Mouse (Mus musculus) macrophage (primary cell): ENCODE data around the gene Zyg11b. TPM values are rescaled to one million over a fixed set of nuclear protein-coding genes. Genes with fewer than 3 reads are reported as not detected.

ENCODE experiments used
- H3K27ac ChIP-seq: fragments of 350-480 bp; formaldehyde crosslinking; 2 replicates; pipeline ENCODE4 v1.9.0; 2021
- H3K36me3 ChIP-seq: fragments of 350-480 bp; formaldehyde crosslinking; 2 replicates; pipeline ENCODE4 v1.9.0; 2021; ENCODE audit errors: inconsistent target
- H3K4me3 ChIP-seq: fragments of 350-480 bp; formaldehyde crosslinking; 2 replicates; pipeline ENCODE4 v1.9.0; 2021; ENCODE audit errors: inconsistent target
- H3K79me2 ChIP-seq: fragments of 350-480 bp; formaldehyde crosslinking; 2 replicates; pipeline ENCODE4 v1.9.0; 2021; ENCODE audit errors: inconsistent target
- WGBS: methylation state at CpG from one replicate; pipeline ENCODE4 v1.1.7; 2026; ENCODE audit warnings: inconsistent platforms; ENCODE audit not compliant: missing documents; 5-methylcytosine and 5-hydroxymethylcytosine counted together
- polyA plus RNA-seq: library from polyadenylated mRNA; stranded (reverse); fragments of 250-400 nt; gene quantifications from 3 replicates; pipeline ENCODE4 v1.2.4, GENCODE M21; 2018; ENCODE audit warnings: inconsistent platforms
- total RNA-seq, 78 experiments: library from RNA; depleted of rRNA; stranded (reverse); fragments of 250-400 nt; gene quantifications; 1 replicate in 9 of 78; 2 replicates in 24 of 78; 3 replicates in 43 of 78; 4 replicates in 2 of 78; pipeline ENCODE4 v1.2.4; 2018; ENCODE audit warnings: inconsistent platforms in 56 of 78

Zyg11b gene
- total RNA-seq (2018; cell fraction: chromatin; rRNA removed) = 10 to 100 TPM in 22 of 26 experiments, 1 to 10 TPM in 4; 4.2 to 36.7 (median 23.0) TPM
- 10 to 100 TPM; 10.8 to 24.7 (median 20.3) TPM for total RNA-seq (2018; cell fraction: cytosol; rRNA removed)
- 10 to 100 TPM in 23 of 26 experiments, 1 to 10 TPM in 3; 7.2 to 35.3 (median 22.4) TPM for total RNA-seq (2018; cell fraction: nucleus; rRNA removed)
- polyA plus RNA-seq = 12.8 to 14.9 TPM (median 13.4 TPM) in 3 replicates

DNA sequence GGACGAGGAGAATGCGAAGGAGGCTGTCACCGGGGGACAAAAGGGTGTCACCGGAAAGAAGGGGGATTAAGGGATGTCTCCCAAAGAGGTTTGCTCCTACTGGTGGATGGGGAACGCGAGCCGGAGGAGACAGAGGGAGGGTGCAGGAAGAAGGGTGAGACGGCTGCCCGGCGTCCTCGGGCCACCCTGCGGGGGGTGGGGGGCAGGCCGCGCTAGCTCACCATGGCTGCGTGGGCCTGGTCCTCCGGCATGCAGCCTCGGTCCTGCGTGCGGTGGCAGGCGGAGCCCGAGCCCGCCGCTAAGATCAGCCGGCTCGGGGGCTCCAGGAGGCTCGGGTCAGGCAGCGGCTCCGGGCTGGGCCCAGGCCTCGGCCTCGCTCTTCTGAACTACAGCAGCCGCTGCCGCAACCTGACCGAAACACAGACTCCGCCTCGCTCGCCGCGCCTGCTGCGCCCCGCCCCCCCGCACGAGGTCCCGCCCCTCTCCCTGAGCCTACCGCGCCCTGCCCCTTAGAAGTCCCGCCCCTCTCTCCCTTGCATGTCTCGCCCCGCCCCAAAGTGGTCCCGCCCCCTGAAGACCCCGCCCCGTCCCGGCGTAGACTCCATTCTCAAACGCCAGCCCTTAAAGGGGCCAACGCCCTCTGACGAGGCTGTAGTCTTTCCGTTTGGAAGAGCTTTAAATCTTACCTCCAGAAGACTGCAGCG, at the start of gene Zyg11b:
Gene Zyg11b, minus strand, starts transcription at position 427 of the 704 bp plus-strand sequence.
- no peaks in the 10 kb centered on the region for H3K36me3 ChIP-seq
- under 1% methylated on average over 54 of the region's 58 CpGs for whole genome bisulfite sequencing
- H3K79me2 ChIP-seq = peaks cover 48% of the 10 kb centered on the region
- H3K4me3 ChIP-seq = peak within 1 kb of the TSS; percentile 79
- H3K27ac ChIP-seq = peak within 1 kb of the TSS; percentile 39

DNA sequence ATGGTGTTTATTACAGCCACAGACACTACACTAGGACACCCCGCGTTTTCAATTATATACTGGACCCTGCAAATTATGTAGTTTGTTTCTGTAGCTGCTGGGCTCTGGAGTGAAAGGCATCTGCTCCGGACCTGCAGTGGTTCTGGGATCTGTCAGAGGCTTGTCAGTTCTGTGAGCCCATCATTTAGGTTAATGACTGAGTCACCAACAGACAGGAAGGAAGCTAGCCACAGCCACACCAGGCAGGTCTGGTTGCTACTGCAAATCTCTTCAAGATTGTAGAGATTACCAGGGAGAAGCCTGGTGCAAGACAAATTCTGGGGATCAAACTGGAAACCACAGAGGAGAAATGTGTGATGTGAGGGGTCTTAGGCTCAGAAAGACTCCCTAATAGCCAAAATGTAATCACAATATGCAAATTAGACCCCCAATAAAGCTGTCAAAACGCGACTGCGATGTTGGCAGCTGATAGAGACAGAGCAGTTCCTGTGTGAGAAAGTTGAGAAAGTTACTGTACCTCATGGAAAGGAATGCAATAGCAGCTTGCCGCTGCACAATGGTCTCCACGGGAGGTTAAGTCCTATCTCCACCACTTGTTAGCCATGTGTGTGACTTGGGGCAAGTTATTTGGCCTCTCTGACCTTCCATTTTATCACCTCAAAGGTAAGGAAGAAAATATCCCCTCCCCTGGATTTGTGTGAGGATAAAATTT, 49.1 kb upstream of the Zyg11b start:
- 30% methylated on average over 8 of the region's 8 CpGs for WGBS
- Histone ChIP-seq H3K27ac (no peak overlapping the region), H3K79me2 (no peaks in the 10 kb centered on the region), H3K4me3 (no peak overlapping the region), H3K36me3 (no peaks in the 10 kb centered on the region)

DNA sequence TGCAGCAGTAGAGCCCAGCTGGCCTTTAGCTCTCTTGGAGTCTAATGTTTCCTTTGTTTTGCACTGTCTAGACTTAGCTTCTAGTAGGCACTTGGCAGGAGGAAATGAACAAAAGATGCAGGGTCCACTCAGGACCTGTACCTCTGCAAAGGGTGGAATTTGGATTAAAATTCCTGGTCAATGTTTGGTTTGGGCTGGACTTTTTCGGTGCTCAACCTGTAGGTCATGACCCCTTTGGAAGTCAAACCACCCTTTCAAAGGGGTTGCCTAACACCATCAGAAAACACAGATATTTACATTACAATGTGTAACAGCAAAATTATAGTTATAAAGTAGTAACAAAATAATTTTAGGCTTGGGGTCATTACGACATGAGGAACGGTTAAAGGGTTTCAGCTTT, 48.2 kb upstream of the Zyg11b start:
- WGBS = 91% methylated on average over 3 of the region's 3 CpGs
- H3K79me2 ChIP-seq = no peaks in the 10 kb centered on the region
- H3K36me3 ChIP-seq = no peaks in the 10 kb centered on the region
- H3K4me3 ChIP-seq = no peak overlapping the region
- no peak overlapping the region for H3K27ac ChIP-seq

DNA sequence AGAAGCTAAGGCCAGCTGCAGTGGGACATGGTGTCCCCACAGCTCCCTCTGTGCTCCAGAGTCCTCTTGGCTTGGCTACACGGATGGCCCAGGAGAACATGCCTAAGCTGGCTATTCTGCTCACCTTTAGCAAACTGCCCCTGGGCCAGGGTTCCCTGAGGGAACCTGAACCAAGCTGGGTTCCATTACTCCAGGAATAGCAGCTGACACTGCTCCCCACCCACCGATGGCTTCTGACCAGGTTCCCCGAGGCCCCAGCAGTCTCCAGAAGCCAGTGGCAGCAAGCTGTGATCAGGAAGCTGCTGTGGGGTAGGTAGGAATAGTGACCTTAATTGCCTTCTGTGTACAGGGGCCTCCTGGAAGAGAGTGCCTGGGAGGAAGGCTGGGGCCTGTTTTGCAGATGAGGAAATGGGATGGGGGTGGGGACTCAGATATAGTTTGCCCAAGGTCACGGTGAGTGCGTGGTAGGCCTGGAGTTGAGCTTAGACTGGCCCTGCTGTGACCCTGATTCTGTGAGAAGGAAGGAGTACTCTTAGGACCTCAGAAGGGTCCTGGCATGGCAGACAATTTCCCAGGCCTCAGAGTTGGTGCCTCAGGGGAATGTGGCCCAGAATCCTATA, 47.5 kb upstream of the Zyg11b start:
- H3K27ac ChIP-seq = no peak overlapping the region
- 51% methylated on average over 5 of the region's 5 CpGs for WGBS
- H3K79me2 ChIP-seq = no peaks in the 10 kb centered on the region
- no peak overlapping the region for H3K4me3 ChIP-seq
- H3K36me3 ChIP-seq = no peaks in the 10 kb centered on the region

DNA sequence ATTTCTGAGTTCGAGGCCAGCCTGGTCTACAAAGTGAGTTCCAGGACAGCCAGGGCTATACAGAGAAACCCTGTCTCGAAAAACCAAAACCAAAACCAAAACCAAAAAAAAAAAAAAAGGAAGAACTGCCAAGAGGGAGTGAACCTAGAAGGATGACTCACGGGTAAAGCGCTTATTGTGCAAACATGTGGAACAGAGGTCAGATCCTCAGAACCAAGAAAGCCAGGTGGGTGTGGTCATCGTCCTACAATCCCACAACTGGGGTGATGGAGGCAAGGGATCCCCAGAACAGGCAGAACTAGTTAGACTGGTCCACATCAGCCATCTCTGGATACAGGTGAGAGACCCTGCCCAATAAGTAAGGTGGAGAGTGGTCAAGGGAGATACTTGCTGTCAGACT, 46.2 kb upstream of the Zyg11b start:
- WGBS = 0% methylated on average over 2 of the region's 5 CpGs
- no peaks in the 10 kb centered on the region for H3K79me2 ChIP-seq
- peak overlapping the region; percentile 37 for H3K27ac ChIP-seq
- no peaks in the 10 kb centered on the region for H3K36me3 ChIP-seq
- H3K4me3 ChIP-seq = no peak overlapping the region

DNA sequence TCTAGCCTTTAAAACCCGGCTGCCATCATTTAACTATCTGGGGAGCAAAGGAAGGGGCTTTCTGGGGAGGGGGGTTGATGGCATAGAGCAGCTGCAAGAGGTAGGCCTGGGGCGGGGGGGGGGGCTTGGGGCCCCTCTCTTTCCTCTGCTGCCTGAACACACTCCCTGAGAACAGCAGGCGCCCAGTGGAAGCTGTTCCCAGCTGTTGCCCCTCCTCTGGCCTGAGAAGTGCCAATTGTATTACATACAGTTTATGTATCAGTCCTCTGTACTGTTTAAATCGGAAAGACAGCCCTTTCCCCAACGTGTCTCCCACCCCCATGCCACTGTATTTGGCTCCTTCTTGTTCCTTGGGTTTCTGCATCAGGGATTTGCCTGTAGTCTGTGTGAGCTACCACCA, 44.9 kb upstream of the Zyg11b start:
- no peak overlapping the region for H3K27ac ChIP-seq
- no peaks in the 10 kb centered on the region for H3K36me3 ChIP-seq
- H3K4me3 ChIP-seq = no peak overlapping the region
- no peaks in the 10 kb centered on the region for H3K79me2 ChIP-seq
- 90% methylated on average over 5 of the region's 5 CpGs for WGBS

DNA sequence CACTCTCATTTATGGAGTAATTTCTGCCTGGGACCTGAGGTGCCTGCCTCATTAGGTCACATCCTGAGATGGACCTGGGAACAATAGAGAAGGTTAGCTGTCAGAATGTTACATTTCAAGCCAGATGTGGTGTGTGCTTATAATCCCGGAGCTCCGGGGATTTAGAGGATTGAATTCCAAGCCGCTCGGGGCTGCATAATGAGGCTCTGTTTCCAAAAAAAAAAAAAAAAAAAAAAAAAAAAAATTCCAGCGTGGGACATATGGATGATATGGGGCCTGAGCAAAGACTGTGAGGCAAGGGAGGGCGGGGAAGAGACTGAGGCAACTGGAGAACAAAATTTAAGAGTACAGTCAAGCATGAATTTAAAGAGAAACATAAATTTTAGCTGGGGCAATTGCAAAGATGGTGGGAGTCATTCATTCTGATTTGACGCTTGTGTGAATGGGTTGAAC, 43.8 kb upstream of the Zyg11b start:
- Histone ChIP-seq H3K36me3 (no peaks in the 10 kb centered on the region), H3K79me2 (no peaks in the 10 kb centered on the region), H3K27ac (no peak overlapping the region), H3K4me3 (no peak overlapping the region)
- 83% methylated on average over 7 of the region's 7 CpGs for WGBS

DNA sequence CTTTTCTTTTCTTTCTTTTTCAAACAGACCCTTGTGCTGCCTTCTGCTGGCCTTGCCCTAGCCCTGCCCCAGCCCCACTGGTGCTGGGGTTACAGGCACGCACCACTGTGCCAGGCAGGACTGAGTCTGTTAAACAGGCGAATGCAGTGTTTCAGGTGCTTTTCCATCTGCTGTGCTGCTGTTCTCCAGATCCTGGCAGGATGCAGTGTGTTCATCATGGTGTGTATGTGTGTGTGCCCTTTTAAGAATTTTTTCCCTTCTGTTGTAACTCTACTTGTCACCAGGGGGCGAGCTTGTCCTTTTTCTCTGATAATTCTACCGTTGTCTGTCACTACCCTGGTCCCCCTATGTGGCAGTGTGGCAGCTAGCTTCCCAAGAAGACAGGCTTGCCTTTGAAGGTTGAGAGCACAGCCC, 38.4 kb upstream of the Zyg11b start:
- 50% methylated on average over 4 of the region's 4 CpGs for WGBS
- Histone ChIP-seq H3K4me3 (no peak overlapping the region), H3K79me2 (no peaks in the 10 kb centered on the region), H3K27ac (no peak overlapping the region), H3K36me3 (peaks cover 24% of the 10 kb centered on the region; the same call in 1 of the 2 replicates)

GRCm38 (mm10) chr4:108338811-108339210, 37.9 kb upstream of the Zyg11b start:
- peaks cover 24% of the 10 kb centered on the region; the same call in 1 of the 2 replicates for H3K36me3 ChIP-seq
- 76% methylated on average over 10 of the region's 10 CpGs for WGBS
- no peaks in the 10 kb centered on the region for H3K79me2 ChIP-seq
- H3K27ac ChIP-seq = no peak overlapping the region
- no peak overlapping the region for H3K4me3 ChIP-seq

GRCm38 (mm10) chr4:108338321-108338733, 37.4 kb upstream of the Zyg11b start:
- Histone ChIP-seq H3K79me2 (no peaks in the 10 kb centered on the region), H3K4me3 (no peak overlapping the region), H3K27ac (no peak overlapping the region), H3K36me3 (peaks cover 24% of the 10 kb centered on the region; the same call in 1 of the 2 replicates)
- WGBS = 87% methylated on average over 9 of the region's 9 CpGs

GRCm38 (mm10) chr4:108337817-108338216, 36.9 kb upstream of the Zyg11b start:
- Histone ChIP-seq H3K36me3 (peaks cover 24% of the 10 kb centered on the region; the same call in 1 of the 2 replicates), H3K27ac (no peak overlapping the region), H3K4me3 (no peak overlapping the region), H3K79me2 (no peaks in the 10 kb centered on the region)
- 80% methylated on average over 3 of the region's 3 CpGs for WGBS

DNA sequence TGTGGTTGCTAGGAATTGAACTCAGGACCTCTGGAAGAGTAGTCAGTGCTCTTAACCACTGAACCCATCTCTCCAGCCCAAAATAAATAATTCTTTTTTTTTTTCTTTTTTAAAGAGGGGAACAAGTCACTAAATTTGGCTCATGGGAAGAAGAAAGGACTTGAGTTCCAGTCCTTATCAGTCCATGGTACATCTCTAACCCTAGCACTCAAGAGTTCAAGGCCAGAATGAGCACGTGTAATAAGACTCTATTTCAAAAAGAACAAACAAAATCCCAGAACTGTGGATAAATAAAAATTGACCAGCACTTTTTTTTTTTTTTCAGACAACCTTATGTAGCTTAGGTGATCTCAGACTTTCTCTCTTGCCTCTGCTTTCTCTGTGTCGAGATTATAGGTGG, 35.9 kb upstream of the Zyg11b start:
- no peak overlapping the region for H3K27ac ChIP-seq

GRCm38 (mm10) chr4:108335413-108335812, 34.5 kb upstream of the Zyg11b start:
- Histone ChIP-seq H3K79me2 (peaks cover 8% of the 10 kb centered on the region; the same call in 1 of the 2 replicates), H3K27ac (no peak overlapping the region), H3K4me3 (no peak overlapping the region), H3K36me3 (peaks cover 24% of the 10 kb centered on the region; the same call in 1 of the 2 replicates)
- WGBS = 92% methylated on average over 6 of the region's 6 CpGs

More for the DNA sequence above, 35.9 kb upstream of the Zyg11b start:
- WGBS = 83% methylated on average over 2 of the region's 2 CpGs
- Histone ChIP-seq H3K4me3 (no peak overlapping the region), H3K79me2 (no peaks in the 10 kb centered on the region), H3K36me3 (peaks cover 24% of the 10 kb centered on the region; the same call in 1 of the 2 replicates)

DNA sequence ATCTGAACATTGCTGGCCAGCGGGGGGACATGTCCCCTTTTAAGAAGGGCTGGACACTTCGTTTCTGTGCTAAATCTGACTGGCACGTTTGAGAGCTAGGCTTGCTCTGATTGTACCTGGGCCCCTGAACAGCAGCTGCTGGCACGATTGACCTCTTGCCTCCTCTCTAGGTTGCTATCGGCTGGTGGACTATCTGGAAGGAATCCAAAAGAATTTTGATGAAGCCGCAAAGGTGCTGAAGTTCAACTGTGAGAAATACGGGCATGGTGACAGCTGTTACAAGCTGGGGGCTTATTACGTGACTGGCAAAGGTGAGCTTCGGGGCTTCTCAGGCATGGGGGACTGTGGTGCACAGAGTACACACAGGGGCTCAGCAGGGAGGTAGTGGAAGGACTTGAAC, 31.1 kb upstream of the Zyg11b start:
- Histone ChIP-seq H3K36me3 (peaks cover 8% of the 10 kb centered on the region; the same call in 1 of the 2 replicates), H3K4me3 (no peak overlapping the region), H3K79me2 (peaks cover 28% of the 10 kb centered on the region), H3K27ac (no peak overlapping the region)
- WGBS = 95% methylated on average over 9 of the region's 9 CpGs
